Mouse (Mus musculus) limb, embryonic 10.5 days (tissue): ENCODE measurements around the gene Defb45. TPM values are rescaled to one million over a fixed set of nuclear protein-coding genes. Genes with fewer than 3 reads are reported as not detected.

Experiments used
- DNase-seq: peaks from one replicate; pipeline ENCODE4 v3.0.0-alpha.2; 2017; ENCODE audit warnings: low spot score
- H3K27ac ChIP-seq: fragments of 300-500 bp; sonication (generic); 2 replicates; pipeline ENCODE4 v1.5.1; 2016; ENCODE audit warnings: mild to moderate bottlenecking
- H3K27me3 ChIP-seq: fragments of 300-500 bp; sonication (generic); 2 replicates; pipeline ENCODE4 v1.6.1; 2016; ENCODE audit warnings: low read depth, mild to moderate bottlenecking; ENCODE audit not compliant: poor library complexity, severe bottlenecking
- H3K36me3 ChIP-seq: fragments of 300-500 bp; sonication (generic); 2 replicates; pipeline ENCODE4 v1.6.1; 2016; ENCODE audit warnings: mild to moderate bottlenecking, moderate library complexity
- H3K4me1 ChIP-seq: fragments of 300-500 bp; sonication (generic); 2 replicates; pipeline ENCODE4 v1.6.1; 2016
- H3K4me3 ChIP-seq: fragments of 300-500 bp; sonication (generic); 2 replicates; pipeline ENCODE4 v1.5.1; 2016; ENCODE audit warnings: mild to moderate bottlenecking, moderate library complexity
- H3K9me3 ChIP-seq: fragments of 300-500 bp; sonication (generic); replicated peaks from 2 replicates; pipeline ENCODE4 v1.6.1; 2016; ENCODE audit warnings: mild to moderate bottlenecking
- WGBS: fragments of 180-500 bp; shearing (Covaris S2); methylation state at CpG from one replicate; pipeline ENCODE4 v1.1.7; 2016; 5-methylcytosine and 5-hydroxymethylcytosine counted together
- polyA plus RNA-seq: library from polyadenylated mRNA; unstranded; fragments of >200 nt; fragmentation: Nextera tagmentation; extraction: Ambion mirVana; gene quantifications from 2 replicates; pipeline ENCODE4 v1.2.1, GENCODE M21; 2016

The Defb45 gene
- polyA plus RNA-seq, 1 experiment from 2014 or later: not detected

DNA sequence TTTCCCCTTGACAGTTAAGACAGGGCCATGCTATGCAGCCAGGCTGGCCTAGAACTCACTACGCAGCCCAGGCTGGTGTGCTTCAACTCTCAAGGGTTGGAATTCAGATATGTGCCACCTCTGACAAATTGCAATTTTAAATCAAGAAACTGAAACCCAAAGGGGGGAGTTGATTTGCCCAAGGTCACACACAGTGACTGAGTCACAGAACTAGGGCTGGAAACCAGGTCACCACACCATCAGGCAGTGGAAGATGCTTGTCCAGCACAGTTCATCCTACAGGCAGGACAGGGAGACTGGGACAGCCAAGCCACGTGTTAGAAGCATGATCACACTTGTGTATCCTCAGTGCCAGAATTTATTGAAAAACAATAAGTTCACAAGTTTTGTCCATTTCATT lies 25.4 kb upstream of the Defb45 start:
- Histone ChIP-seq H3K9me3 (no peaks in the 10 kb centered on the region), H3K27me3 (peaks cover 69% of the 10 kb centered on the region), H3K4me1 (peaks cover 14% of the 10 kb centered on the region), H3K27ac (no peak overlapping the region), H3K36me3 (no peaks in the 10 kb centered on the region), H3K4me3 (no peak overlapping the region)
- 85% methylated on average over 2 of the region's 2 CpGs for whole genome bisulfite sequencing
- no peak for DNase-seq

DNA sequence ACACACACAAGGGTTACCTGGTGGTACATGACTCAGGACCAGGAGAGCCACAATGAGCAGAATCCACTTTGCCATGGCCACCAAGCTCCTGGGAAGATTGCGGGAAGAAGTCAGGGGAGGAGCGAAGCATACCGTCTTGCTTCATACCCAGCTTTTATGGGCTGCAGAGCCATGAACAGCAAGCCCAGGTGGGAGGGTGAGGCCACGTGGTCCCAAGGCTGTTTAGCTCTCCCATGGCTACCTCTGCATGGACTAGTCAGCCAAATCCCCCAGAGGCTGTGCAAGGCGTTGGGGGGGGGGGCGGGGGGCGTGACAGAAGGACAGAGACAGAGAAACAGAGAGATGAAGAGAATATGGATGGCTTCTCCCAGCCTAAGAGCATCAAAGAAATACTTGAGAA lies 23.8 kb upstream of the Defb45 start, which contains the start of gene Defb25:
TSS of gene Defb25 (minus strand) at position 101 of the 400 bp plus-strand sequence.
- 76% methylated on average over 7 of the region's 7 CpGs for WGBS
- no peak within 1 kb of the TSS for H3K4me3 ChIP-seq
- H3K36me3 ChIP-seq: no peaks in the 10 kb centered on the region
- H3K9me3 ChIP-seq: no peaks in the 10 kb centered on the region
- H3K4me1 ChIP-seq: peaks cover 14% of the 10 kb centered on the region
- peaks cover 53% of the 10 kb centered on the region for H3K27me3 ChIP-seq
- no peak for DNase-seq
- no peak within 1 kb of the TSS for H3K27ac ChIP-seq

DNA sequence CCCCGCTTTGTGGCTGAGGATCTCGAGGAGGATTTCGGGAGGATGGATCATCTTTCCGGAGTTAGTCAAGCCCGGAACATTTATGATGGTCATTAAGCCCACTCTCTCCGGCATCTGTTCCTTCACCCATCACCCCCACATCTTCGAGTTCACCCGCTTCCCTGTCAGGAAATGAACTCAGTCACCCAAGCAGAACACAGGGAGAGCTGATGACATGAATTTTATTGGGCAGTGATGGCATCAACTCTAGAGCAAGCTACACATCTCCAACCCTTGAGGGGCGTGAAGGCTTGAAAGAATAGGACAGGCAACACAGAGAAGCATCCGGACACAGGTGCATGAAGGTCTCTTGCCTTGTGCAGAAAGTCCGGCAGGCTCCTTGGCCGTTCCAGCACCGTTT lies 23.0 kb upstream of the Defb45 start:
- Histone ChIP-seq H3K27ac (no peak overlapping the region), H3K27me3 (peaks cover 45% of the 10 kb centered on the region), H3K4me1 (peaks cover 8% of the 10 kb centered on the region), H3K4me3 (no peak overlapping the region), H3K36me3 (no peaks in the 10 kb centered on the region), H3K9me3 (no peaks in the 10 kb centered on the region)
- WGBS: 85% methylated on average over 13 of the region's 13 CpGs
- DNase-seq: no peak

DNA sequence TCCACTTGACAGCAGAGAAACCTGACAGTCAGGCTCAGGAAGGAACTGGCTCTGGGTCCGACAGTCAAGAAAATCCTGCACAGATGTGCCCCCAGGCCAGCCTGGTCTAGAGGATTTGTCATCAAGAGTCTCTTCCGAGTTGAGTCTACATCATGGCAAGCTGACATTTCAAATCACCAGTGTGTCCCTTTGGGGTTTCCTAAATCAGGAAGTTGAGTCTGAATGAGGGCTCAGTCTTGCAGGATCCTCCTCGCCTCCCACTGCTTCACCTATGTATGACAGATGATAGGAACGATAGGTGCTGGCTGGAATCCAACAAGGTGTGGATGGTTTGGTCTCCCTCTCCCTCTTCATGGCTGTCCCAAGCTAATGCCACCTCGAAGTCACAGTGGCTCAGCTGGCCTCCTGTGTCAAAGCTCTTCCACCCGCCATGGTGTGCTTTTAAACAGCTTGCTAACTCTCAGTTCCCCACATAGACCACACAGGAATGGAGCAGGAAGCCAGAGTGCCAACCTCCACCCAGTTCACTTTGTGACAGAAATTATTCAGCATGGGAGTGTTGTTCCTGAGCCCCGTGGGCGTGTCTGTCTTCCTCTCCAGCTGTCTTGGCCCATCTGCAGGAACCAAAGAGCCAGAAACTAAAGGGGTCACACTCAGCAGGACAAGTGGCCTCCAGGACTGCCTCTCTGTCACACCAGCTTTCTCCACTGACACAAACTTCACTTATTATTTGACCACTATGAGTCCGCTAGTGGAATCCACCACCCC lies 21.4 kb upstream of the Defb45 start:
- H3K4me1 ChIP-seq: no peaks in the 10 kb centered on the region
- H3K27me3 ChIP-seq: peaks cover 29% of the 10 kb centered on the region
- no peaks in the 10 kb centered on the region for H3K36me3 ChIP-seq
- no peaks in the 10 kb centered on the region for H3K9me3 ChIP-seq
- 78% methylated on average over 9 of the region's 9 CpGs for WGBS
- no peak overlapping the region for H3K27ac ChIP-seq
- no peak overlapping the region for H3K4me3 ChIP-seq
- no peak for DNase-seq

DNA sequence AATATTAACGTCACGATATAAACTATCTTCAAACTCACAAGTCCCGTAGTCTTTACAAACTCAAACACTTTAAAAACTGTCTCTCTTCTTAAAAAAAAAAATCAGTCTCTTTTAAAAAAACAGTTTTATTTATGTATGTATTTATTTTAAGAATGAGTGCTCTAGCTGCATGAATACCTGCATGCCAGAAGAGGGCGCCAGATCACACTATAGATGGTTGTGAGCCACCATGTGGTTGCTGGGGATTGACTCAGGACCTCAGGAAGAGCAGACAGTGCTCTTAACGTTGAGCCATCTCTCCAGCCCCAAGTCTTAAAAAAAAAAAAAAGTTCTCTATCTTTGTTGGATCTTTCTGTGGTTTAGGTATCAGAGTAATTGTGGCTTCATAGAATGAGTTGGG lies 18.2 kb upstream of the Defb45 start:
- Histone ChIP-seq H3K4me1 (peaks cover 1% of the 10 kb centered on the region), H3K36me3 (no peaks in the 10 kb centered on the region), H3K9me3 (no peaks in the 10 kb centered on the region), H3K27ac (no peak overlapping the region), H3K27me3 (peaks cover 5% of the 10 kb centered on the region; the same call in 1 of the 2 replicates), H3K4me3 (no peak overlapping the region)
- DNase-seq: no peak
- 58% methylated on average over 5 of the region's 5 CpGs for WGBS

DNA sequence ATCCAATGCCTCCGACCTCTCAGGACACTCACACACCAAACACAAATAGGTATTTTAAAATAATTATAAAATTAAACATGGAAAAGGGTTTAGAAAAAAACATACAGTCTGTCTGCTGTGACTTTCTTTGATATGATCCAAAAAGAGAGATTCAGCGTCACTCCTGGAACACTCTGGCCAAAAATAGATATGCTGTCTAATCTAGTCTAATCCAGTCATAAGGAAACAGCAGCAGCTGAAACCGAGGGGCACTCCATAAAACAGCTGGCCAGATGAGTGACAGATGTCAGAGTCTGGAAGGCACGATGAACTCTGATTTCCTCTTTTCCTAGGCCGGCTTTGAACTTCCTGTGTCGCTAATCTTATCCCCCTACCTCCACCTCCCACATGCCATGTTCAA lies 17.3 kb upstream of the Defb45 start:
- H3K9me3 ChIP-seq: no peaks in the 10 kb centered on the region
- H3K4me3 ChIP-seq: no peak overlapping the region
- 82% methylated on average over 6 of the region's 6 CpGs for WGBS
- no peak for DNase-seq
- H3K36me3 ChIP-seq: no peaks in the 10 kb centered on the region
- peaks cover 2% of the 10 kb centered on the region; the same call in 1 of the 2 replicates for H3K27me3 ChIP-seq
- no peak overlapping the region for H3K27ac ChIP-seq
- peaks cover 9% of the 10 kb centered on the region for H3K4me1 ChIP-seq

DNA sequence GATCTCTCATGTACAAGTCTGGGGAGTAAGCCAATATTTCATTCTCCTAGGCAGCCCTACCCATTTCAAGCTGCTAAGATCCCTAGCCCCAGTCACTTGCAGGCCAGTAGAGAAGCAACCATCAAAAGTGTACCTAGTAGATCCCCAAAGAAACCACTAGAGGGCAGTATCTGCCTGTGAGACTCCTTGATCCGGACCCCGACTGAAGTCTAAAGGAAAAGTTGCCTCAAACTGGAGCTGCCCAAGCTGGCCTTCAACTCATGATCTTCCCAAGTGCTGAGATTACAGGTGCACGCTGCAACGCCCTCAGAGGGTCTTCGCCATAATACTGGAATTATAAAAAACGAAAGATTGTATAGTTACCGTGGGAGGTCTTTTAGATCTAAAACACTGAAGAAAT lies 16.4 kb upstream of the Defb45 start:
- peak; percentile 54 for DNase-seq
- Histone ChIP-seq H3K4me1 (peaks cover 9% of the 10 kb centered on the region), H3K9me3 (no peaks in the 10 kb centered on the region), H3K27me3 (no peaks in the 10 kb centered on the region), H3K27ac (no peak overlapping the region), H3K36me3 (no peaks in the 10 kb centered on the region), H3K4me3 (no peak overlapping the region)
- WGBS: 10% methylated on average over 7 of the region's 7 CpGs

DNA sequence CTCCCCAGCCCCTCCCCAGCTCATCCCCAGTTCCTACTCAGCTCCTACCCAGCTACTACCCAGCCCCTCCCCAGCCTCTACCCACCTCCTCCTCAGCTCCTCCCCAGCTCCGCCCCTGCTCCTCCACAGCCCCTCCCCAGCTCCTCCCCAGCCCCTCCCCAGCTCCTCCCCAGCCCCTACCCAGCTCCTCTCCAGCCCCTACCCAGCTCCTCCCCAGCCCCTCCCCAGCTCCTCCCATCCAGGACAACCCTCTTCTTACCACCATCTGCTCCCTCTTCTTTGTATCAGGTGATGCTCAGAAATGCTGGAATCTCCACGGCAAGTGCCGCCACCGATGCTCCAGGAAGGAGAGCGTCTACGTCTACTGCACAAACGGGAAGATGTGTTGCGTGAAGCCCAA lies 13.0 kb upstream of the Defb45 start:
- Histone ChIP-seq H3K36me3 (no peaks in the 10 kb centered on the region), H3K27me3 (no peaks in the 10 kb centered on the region), H3K27ac (no peak overlapping the region), H3K9me3 (no peaks in the 10 kb centered on the region), H3K4me3 (0 out of 2 replicates have a peak overlapping the region, but pooled peaks have one; percentile 15), H3K4me1 (peaks cover 13% of the 10 kb centered on the region)
- whole genome bisulfite sequencing: 34% methylated on average over 8 of the region's 8 CpGs
- no peak for DNase-seq

DNA sequence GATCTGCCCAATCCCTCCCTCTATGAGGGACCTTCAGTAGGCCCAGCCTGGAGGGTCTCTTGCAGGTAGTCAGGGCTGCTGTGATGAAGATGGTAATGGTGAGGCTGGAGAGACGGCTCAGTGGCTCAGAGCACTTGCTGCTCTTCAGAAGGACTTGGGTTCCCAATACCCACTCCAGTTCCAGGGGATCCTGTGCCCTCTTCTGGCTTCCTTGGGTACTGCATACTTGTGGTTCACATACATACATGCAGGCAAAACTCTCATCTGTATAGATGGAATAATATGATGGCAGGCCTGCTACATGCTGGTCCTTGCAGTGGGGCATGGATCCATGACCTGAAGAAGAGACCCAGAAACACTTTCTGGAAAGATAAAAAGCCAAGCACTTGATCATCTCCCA lies 9.5 kb upstream of the Defb45 start:
- WGBS: 74% methylated on average over 1 of the region's 1 CpGs
- Histone ChIP-seq H3K4me1 (peaks cover 15% of the 10 kb centered on the region), H3K9me3 (no peaks in the 10 kb centered on the region), H3K36me3 (no peaks in the 10 kb centered on the region), H3K27me3 (no peaks in the 10 kb centered on the region), H3K4me3 (no peak overlapping the region), H3K27ac (no peak overlapping the region)
- no peak for DNase-seq

DNA sequence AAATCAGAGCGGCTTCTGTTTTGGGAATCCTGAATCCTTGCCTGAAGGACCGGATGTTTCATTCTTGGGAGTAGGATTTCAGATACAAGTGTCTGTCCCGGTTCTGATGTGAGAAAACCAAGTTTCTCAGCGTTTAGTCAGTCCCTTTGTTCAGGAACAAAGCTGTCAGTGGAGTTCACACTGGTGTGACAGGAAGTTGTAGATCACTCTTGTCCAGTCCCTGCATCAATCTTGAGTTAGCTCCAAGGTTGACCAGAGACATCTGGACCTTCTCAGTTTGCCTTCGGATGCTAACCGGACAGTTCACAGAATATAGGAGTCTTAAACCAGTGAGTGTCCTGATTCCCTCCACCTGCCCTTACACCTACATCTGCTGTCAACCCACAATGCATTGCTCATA lies 8.5 kb upstream of the Defb45 start:
- Histone ChIP-seq H3K9me3 (no peaks in the 10 kb centered on the region), H3K27ac (no peak overlapping the region), H3K4me1 (peaks cover 15% of the 10 kb centered on the region), H3K36me3 (no peaks in the 10 kb centered on the region), H3K27me3 (no peaks in the 10 kb centered on the region), H3K4me3 (no peak overlapping the region)
- no peak for DNase-seq
- WGBS: 52% methylated on average over 6 of the region's 6 CpGs

DNA sequence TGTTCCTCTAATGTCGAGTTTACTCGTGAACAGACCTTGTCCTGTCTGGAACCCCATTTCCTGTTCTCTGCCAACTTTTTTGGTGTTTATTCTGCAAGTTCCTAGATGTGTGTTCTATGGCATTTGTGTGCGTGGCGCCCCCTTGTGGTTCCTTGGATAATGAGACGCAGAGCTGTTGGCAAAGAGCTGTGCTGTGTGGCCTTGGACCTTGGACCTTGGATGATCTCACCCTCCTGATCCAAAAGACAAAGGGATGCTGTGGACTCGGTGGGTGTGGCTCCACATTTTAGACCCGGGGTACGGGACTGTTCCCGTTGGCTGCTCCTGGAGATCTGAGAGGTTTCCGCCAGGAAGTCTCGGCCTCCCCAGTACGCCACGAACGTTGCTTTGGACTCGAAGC lies 4.9 kb upstream of the Defb45 start, which contains the start of gene Defb36:
TSS of gene Defb36 (plus strand) at position 271 of the 400 bp plus-strand sequence.
- DNase-seq: no peak
- Histone ChIP-seq H3K4me3 (no peak within 1 kb of the TSS), H3K36me3 (no peaks in the 10 kb centered on the region), H3K27ac (no peak within 1 kb of the TSS), H3K9me3 (no peaks in the 10 kb centered on the region), H3K4me1 (peaks cover 5% of the 10 kb centered on the region; the same call in 1 of the 2 replicates), H3K27me3 (no peaks in the 10 kb centered on the region)
- WGBS: 85% methylated on average over 15 of the region's 15 CpGs

DNA sequence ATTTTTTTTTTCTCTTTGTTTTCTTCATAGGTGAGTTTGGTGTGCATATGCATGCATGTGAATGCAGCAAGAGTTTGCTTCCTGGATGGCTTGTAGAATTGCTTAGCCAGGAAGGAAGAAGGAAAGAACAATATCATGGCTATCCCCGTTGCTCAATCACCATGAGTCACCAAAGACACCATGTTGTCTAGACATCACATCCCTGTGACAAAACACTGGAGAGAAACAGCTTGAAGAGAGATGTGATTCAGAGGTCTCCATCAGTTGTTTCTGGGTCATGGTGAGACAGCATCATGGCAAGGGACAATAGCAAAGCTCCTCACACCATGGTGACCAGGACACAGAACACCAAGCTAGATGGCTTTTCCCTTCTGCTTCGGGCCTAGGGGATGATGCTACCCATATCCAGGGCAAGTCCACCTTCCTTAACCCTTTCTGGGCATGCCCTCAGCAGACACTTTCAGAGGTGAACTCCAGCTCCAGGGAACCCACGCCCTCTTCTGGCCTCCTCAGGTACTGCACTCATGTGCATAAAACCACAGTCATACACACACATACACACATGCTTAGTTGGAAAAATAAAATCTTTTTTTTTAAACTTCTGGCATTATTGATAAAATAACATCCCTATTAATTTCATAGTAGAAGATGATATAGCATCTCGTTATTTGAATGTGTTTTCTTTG lies 2.2 kb upstream of the Defb45 start:
- no peaks in the 10 kb centered on the region for H3K36me3 ChIP-seq
- no peak overlapping the region for H3K4me3 ChIP-seq
- no peaks in the 10 kb centered on the region for H3K4me1 ChIP-seq
- no peaks in the 10 kb centered on the region for H3K27me3 ChIP-seq
- 78% methylated on average over 4 of the region's 4 CpGs for whole genome bisulfite sequencing
- H3K9me3 ChIP-seq: no peaks in the 10 kb centered on the region
- DNase-seq: no peak
- H3K27ac ChIP-seq: no peak overlapping the region

DNA sequence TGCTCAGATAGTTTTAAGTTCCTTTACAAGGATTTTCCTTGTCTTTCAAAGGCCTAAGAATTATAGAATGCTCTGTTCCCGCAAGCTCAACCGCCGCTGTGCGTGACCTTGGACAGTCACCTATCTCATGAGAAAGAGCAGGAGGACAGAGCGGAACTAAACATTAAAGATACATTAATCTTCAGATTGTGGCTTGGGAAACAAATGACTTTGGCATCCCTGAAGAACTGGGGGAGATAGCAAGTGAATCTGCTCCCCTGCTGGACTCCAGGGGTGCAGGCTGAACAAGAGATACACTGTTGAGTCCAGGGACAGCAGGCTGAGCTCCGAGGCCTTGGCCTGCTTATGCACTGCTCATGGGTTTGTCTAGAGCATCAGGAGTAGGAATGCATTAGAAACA lies 877 bp upstream of the Defb45 start:
- H3K27ac ChIP-seq: no peak overlapping the region
- H3K4me1 ChIP-seq: no peaks in the 10 kb centered on the region
- H3K36me3 ChIP-seq: no peaks in the 10 kb centered on the region
- no peaks in the 10 kb centered on the region for H3K9me3 ChIP-seq
- no peak for DNase-seq
- no peaks in the 10 kb centered on the region for H3K27me3 ChIP-seq
- WGBS: 92% methylated on average over 6 of the region's 6 CpGs
- no peak overlapping the region for H3K4me3 ChIP-seq
